Mouse (Mus musculus) left cerebral cortex, postnatal 14 days (tissue): ENCODE measurements around the gene Prr36. TPM values are rescaled to one million over a fixed set of nuclear protein-coding genes. Genes with fewer than 3 reads are reported as not detected.
"Not testable (repeated sequence)": the region's sequence is repeated elsewhere in the genome, so short reads cannot be mapped to it uniquely, and the experiment has no call there.

ENCODE experiments used
- DNase-seq, 2 experiments: peaks; one replicate each; pipeline ENCODE4 v3.0.0; 2021 to 2022; ENCODE audit warnings: low spot score in 2 of 2, mixed read lengths in 1 of 2
- intact Hi-C: fragments of 180-260 bp; cut with DNase I; formaldehyde crosslinking; loops from one replicate; pipeline ENCODE4 v1.15.1; 2025
- long read RNA-seq, 2 experiments: library from polyadenylated mRNA; stranded (forward); transcript quantifications; one replicate each; pipeline ENCODE4 v2.0.0; 2021
- total RNA-seq, 2 experiments: library from RNA; stranded (reverse); gene quantifications; 2 replicates each; pipeline ENCODE4 v1.2.3; 2021

Gene Prr36
- total RNA-seq, result 10 to 100 TPM; 42.8 to 47.5 TPM
- long read RNA-seq, experiment 1, partial matches to known transcripts, result 6 of 9 reads
- long read RNA-seq, experiment 1, other reads (novel, unspliced or antisense), result 3 of 9 reads
- long read RNA-seq, experiment 2, partial matches to known transcripts, result 4 of 6 reads
- long read RNA-seq, experiment 2, other reads (novel, unspliced or antisense), result 2 of 6 reads

GRCm38 (mm10) chr8:4216791-4217621, at the start of gene Prr36:
Prr36 (minus strand) TSS chr8:4217459.
- intact Hi-C loops, result no loop called here
- DNase-seq, result peak; percentile 62 to 80

- DNase-seq, result no peak
- intact Hi-C loops, result no loop called here
Measured at GRCm38 (mm10) chr8:4265160-4265914, 48.1 kb upstream of the Prr36 start.

GRCm38 (mm10) chr8:4263105-4263791, 46.0 kb upstream of the Prr36 start:
- intact Hi-C loops, result no loop called here
- DNase-seq, result peak in 1 of 2 experiments; percentile 66

GRCm38 (mm10) chr8:4259805-4260170, 42.5 kb upstream of the Prr36 start:
- intact Hi-C loops, result loop anchor here (2.0 kb wide), 1 partner anchor 21 kb away; the partner anchor contains the start of genes Gm49320 and Map2k7
- DNase-seq, result no peak

- intact Hi-C loops, result loop anchor here (2.0 kb wide), 1 partner anchor 20 kb away; the partner anchor contains the start of genes Gm49320 and Map2k7
- DNase-seq, result peak; percentile 90 to 93
Measured at GRCm38 (mm10) chr8:4259125-4259804, 42.0 kb upstream of the Prr36 start, which contains the start of gene Ctxn1. Ctxn1 (minus strand) TSS chr8:4259274.

GRCm38 (mm10) chr8:4258678-4259077, 41.4 kb upstream of the Prr36 start:
- intact Hi-C loops, result loop anchor here (2.0 kb wide), 1 partner anchor 20 kb away; the partner anchor contains the start of genes Gm49320 and Map2k7
- peak; percentile 56 to 58 for DNase-seq

- peak; percentile 86 to 88 for DNase-seq
- intact Hi-C loops, result loop anchor here (2.0 kb wide), 1 partner anchor 19 kb away; the partner anchor contains the start of genes Gm49320 and Map2k7
Measured at GRCm38 (mm10) chr8:4258233-4258632, 41.0 kb upstream of the Prr36 start.

GRCm38 (mm10) chr8:4257350-4257749, 40.1 kb upstream of the Prr36 start:
- DNase-seq, result no peak
- intact Hi-C loops, result no loop called here

- peak; percentile 87 to 95 for DNase-seq
- intact Hi-C loops, result no loop called here
Measured at GRCm38 (mm10) chr8:4256911-4257310, 39.7 kb upstream of the Prr36 start.

GRCm38 (mm10) chr8:4255471-4255870, 38.2 kb upstream of the Prr36 start:
- intact Hi-C loops, DNase-seq: not testable (repeated sequence)

GRCm38 (mm10) chr8:4254001-4254400, 36.7 kb upstream of the Prr36 start:
- intact Hi-C loops, result no loop called here
- peak; percentile 74 to 89 for DNase-seq

- intact Hi-C loops, result no loop called here
- DNase-seq, result peak; percentile 94 to 95
Measured at GRCm38 (mm10) chr8:4252934-4253841, 35.9 kb upstream of the Prr36 start, which contains the start of gene Snapc2. Snapc2 (plus strand) TSS chr8:4253080.

- intact Hi-C loops, result no loop called here
- DNase-seq, result no peak
Measured at GRCm38 (mm10) chr8:4252116-4252760, 35.0 kb upstream of the Prr36 start.

GRCm38 (mm10) chr8:4250306-4250970, 33.2 kb upstream of the Prr36 start:
- intact Hi-C loops, result loop anchor here (2.0 kb wide), 1 partner anchor 72 kb away; no protein-coding TSS in a partner anchor
- DNase-seq, result peak; percentile 87 to 89

GRCm38 (mm10) chr8:4249213-4249612, 32.0 kb upstream of the Prr36 start:
- DNase-seq, result no peak
- intact Hi-C loops, result loop anchor here (5.0 kb wide), 1 partner anchor 37 kb away; no protein-coding TSS in a partner anchor

- intact Hi-C loops, result loop anchor here (5.0 kb wide), 1 partner anchor 36 kb away; no protein-coding TSS in a partner anchor
- no peak for DNase-seq
Measured at GRCm38 (mm10) chr8:4247951-4248540, 30.8 kb upstream of the Prr36 start, which contains the start of gene Tgfbr3l. Tgfbr3l (plus strand) TSS chr8:4248214.
